Mouse (Mus musculus) brain, embryonic 14.5 days (tissue): ENCODE results near the gene Elavl4.

Experiments
- CTCF ChIP-seq: fragments of 200-500 bp; IDR thresholded peaks from 2 replicates; pipeline ENCODE4 v1.5.1; 2012; ENCODE audit warnings: inconsistent platforms, mild to moderate bottlenecking, moderate library complexity, borderline replicate concordance; ENCODE audit not compliant: insufficient read depth, insufficient read length; ENCODE audit errors: extremely low read depth
- POLR2A ChIP-seq: fragments of 200-500 bp; IDR thresholded peaks from 2 replicates; pipeline ENCODE4 v1.6.1; 2012; ENCODE audit warnings: mild to moderate bottlenecking, inconsistent platforms, borderline replicate concordance; ENCODE audit not compliant: poor library complexity, insufficient read depth, insufficient read length, severe bottlenecking; ENCODE audit errors: extremely low read depth

GRCm38 (mm10) chr4:110284446-110284845 is 67.3 kb downstream of the Elavl4 start:
- TF ChIP-seq CTCF (no peak), POLR2A (no peak)
